Mouse (Mus musculus): Measurements from ENCODE around the gene Sema3f.

Sema3f gene

DNA sequence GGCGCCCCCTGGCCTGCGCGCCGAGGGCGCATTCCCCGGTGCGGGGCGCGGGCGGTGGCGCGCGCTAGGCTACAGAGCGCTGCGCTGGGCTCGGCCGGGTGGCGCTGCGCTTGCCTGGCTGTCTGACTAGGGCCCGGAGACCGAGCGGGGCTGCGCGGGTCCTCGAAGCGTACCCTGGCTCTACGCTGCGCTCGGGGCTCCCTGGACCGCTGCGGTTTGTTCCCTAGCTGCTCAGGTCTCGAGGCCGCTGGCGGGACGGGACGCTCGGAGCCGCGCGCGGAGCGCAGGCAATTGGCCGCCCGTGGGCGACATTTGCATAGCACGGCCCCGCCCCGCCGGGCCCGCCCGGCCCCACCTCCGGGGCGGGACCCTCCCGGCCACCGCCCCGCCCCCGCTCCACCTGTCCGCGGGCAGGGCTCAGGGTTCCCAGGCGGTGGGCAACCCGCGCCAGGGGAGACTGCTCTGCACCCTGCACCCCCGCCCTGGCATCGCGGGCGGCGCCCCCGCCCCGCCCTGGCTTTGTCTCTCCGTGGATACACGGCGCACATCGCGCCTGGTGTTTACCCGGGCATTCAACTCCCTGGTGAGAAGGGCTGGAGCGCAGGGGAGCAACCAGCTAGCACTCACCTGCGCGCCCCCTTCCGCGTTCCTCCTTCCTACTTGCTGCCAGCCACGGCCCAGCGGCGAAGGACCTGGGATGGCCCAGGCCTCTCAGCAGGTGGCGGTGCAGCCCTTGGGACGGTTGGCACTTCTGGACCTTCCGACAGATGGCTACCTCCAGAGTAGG, at the start of gene Sema3f:
Sema3f (minus strand) TSS at position 779 of the 787 bp plus-strand sequence.
- in situ Hi-C loops (cut with MboI, MseI) = no loop called here

DNA sequence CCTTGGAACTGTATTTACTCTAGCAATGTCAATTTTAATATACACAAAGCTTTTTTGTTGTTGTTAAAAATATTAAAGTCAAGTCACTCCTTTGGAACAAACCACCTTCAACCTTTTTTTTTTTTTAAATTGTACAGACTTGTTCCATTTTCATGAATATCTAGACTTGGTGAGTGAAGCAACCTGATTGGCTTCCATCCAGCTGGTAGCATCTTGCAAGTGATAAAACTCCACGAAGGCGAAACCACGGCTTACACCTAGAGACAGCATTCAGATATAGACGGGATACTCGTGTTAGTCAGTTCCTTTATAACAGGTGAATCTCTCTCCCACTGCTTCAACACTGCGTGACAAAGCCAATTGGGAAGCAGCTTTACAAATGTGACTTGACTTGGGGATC, 49.3 kb upstream of the Sema3f start:
- in situ Hi-C loops (cut with MboI, MseI) = no loop called here

DNA sequence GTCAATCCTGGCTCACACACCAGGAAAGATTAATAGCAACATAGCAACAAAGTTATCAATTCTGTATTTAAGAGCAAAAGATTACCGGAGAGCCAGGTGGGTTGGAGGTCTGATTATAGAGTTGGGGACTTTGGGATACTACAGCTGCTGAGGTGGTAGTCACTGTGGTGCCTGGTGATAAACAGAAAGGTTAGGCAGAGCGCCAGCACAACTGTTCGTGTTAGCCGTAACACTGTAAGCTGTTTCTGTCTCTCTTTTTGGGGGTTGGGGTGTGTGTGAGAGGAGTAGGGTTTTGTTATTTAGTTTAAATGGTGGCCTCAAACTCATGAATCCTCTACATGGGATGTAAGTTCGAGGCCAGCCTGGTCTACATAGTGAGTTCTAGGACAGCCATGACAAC, 40.1 kb upstream of the Sema3f start:
- in situ Hi-C loops (cut with MboI, MseI) = no loop called here

DNA sequence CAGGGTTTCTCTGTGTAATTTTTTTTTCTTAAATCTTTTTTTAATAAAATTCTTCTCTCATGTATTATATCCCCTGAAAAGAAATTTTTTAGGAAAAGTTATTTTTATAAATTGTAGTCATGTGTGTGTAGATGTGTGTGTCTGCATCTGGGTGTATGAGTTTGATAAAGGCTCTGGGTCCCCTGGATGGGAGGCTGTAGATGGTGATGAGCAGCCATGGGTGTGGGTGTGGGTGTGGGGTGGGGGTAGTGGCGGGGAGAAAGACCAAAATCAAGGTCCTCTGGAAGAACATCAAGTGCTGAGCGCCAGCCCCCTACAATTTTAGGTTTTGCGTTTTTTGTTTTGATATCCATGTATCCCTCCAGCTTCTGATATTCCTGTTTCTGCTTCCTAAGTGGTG, 37.8 kb upstream of the Sema3f start:
- in situ Hi-C loops (cut with MboI, MseI) = loop anchor here (10.0 kb wide), 2 partner anchors 797 to 873 kb away; no protein-coding TSS in a partner anchor

DNA sequence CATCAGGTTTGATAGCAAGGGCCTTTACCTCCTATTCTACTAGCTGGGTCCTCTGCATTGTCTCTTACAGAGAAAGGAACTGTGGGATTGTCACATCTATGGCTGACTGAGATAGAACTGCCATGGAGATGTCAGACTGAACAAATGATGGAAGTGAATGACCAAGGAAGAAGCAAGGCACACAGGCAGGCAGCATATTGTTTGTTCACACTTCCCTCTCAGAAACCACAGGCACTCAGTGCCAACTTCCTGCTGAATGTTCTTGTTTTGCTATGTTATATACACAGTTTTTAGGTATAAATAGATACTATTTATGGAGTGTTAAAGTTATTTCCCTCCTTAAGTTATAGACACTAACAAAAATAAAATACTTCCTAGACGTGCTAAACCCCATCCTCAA, 37.0 kb upstream of the Sema3f start:
- in situ Hi-C loops (cut with MboI, MseI) = loop anchor here (10.0 kb wide), 2 partner anchors 797 to 873 kb away; no protein-coding TSS in a partner anchor

DNA sequence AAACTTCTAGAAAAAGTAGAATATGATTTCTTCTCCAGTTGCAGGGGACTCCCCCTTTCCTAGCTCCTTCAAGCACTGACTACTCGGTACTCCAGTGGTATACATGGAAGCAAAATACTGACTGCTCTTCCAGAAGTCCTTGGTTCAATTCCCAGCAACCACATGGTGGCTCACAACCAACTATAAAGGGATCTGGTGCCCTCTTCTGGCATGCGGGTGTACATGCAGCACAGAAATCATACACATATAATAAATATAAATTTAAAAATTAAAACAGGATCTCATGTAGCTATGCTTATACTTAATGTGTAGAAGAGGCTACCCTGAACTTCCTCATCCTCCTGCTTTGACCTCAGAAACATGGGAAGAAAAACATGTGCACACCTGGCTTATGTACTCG, 36.4 kb upstream of the Sema3f start:
- in situ Hi-C loops (cut with MboI, MseI) = loop anchor here (10.0 kb wide), 2 partner anchors 798 to 872 kb away; no protein-coding TSS in a partner anchor

DNA sequence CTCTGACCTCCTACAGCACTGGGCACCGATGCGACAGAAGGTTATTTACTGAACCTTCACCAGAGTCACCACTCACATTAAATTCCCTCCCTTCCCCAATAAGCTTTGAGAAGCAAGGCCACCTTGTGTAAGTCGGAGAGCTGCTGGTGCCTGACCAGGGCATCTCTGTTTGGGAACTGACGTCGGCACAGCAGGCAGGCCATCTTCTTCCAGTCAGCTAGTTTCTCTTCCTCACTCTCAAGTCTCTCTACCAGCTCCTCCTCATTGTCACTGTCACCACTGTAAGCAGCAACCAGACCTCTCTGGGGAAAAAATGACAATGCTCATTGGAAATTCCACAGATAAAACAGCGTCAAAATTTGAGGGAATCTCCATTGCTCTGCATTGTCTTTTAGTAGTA, 33.8 kb upstream of the Sema3f start:
- in situ Hi-C loops (cut with MboI, MseI) = loop anchor here (10.0 kb wide), 2 partner anchors 801 to 869 kb away; no protein-coding TSS in a partner anchor

DNA sequence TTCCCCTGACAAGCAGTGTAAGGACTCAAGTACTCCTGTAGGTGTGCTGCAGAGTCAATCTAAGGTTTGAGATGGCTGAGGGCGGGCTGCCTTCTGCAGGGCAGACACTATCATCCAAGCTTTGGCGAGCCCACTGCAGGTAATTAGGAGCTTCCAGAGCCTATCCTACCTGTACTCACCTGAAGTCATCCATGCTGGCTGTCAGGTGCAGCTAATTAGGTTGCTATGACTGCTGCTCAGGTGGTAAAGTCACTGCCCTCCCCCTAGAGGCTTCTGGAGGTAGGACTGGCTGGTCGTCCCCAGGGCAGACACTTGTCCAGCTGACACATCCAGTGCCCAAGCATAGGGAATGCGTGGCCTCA, 28.5 kb upstream of the Sema3f start:
- in situ Hi-C loops (cut with MboI, MseI) = loop anchor here (5.0 kb wide), 1 partner anchor 52 kb away; no protein-coding TSS in a partner anchor

DNA sequence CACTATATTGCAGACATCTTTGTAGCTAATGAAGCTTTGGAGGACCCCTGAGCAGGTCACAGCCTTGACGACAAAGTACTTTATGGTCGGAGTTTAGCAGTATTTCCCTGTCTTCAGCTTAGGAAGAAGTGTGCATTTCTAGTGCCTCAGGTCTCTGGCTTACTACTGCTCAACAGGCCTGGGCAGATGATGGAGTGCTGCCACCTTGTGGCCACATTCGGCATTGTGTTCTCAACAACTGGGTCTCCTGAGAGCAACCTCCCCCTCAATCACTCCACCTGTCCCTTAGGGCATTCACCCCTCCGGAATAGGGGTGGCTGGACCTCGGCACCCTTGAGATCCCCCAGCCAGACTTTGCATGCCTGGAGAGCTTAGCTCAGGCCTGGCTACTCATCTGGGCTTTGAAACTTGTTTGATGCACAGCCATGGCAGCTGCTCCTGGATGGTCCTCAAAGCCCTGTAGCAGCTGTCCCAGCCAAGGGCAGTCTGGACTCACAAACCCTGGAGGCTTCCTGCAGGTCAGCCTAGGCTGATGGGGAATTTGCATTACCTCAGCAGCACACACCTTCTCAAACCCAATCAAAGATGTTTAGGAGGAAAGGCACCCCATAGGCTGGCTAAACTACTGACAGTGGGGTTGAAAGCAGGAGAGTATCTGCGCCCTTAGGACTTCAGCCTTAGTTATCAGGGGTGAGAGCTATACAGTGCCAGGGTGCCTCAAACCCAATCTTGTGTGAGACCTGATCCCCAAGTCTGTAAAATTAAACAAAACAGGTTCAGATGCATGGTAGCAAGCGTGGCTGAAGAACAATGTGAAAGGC, 28.0 kb upstream of the Sema3f start:
- in situ Hi-C loops (cut with MboI, MseI) = loop anchor here (5.0 kb wide), 1 partner anchor 51 kb away; no protein-coding TSS in a partner anchor

DNA sequence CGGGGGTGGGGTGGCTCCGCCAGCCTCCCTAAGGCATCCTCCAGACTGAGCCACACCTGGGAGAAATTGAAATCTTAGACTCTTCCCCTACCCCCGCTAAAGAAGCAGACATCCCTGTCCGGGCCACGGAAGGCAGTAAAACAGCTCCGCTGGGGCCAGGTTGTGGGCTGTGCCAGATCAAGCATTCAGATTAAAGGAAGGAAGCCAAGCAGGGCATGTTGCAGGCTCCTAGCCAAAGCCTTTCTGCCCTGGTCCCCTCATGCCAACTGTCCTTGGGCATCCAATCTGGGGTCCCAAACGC, 25.9 kb upstream of the Sema3f start:
- in situ Hi-C loops (cut with MboI, MseI) = loop anchor here (5.0 kb wide), 1 partner anchor 49 kb away; no protein-coding TSS in a partner anchor

DNA sequence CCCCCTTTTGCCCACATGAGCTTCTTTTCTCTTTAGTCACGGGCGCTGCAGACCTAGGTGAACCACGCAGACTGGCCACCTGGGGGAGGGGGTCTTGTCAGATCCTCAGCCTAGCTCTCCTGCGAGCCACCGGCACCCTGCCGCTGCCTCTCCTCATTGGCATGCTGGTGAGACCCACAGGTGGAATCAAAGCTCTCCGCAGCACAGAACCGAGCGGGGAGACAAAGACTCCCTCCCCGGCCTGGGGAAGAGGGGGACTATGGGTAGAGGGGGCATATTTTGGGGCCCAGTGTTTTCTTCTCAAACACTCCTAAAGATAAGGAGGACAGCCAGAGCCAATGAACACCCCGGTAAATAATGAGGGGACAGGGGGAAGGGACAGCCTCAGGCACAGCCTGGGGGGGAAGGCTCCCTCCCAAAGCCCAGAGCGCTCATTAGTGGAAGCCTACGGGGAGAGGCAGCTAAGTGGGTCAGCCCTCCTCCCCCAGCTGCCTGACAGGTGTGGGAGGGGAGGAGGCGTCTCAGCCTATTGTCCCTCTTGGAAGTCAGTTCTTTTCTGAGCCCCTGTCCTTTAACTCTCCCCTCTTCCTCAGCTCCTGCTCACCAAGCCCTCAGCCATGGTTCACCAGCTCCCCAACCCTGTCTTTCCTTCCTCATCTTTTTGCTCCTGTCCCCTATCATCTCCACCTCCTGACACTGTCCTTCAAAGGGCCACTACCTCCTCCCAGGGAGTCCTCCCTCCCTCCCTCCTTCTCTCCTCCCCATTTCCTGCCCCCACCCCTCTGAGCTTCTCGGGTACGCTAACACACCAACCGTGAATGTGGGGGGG, 25.3 kb upstream of the Sema3f start:
- in situ Hi-C loops (cut with MboI, MseI) = loop anchor here (5.0 kb wide), 1 partner anchor 48 kb away; no protein-coding TSS in a partner anchor

DNA sequence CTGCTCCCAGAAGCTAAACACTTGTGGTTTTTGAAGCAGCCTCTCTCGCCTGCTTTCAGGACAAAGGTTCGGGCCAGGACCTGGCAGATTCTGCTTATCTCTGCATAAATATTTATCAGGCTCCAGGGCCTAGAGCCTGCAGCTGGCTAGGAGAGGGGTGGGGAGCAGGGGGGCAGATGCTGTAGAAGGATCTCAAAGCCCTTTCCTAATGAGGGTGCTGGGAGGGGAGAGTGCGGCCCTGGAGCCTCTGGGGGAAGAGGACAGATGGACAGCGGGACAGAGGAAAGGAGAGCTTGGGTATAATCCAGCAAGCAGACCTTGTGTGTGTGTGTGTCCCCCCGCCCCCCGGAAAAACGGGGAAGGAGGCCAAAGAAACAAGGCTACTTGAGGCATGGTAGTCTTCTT, 24.3 kb upstream of the Sema3f start:
- in situ Hi-C loops (cut with MboI, MseI) = no loop called here

DNA sequence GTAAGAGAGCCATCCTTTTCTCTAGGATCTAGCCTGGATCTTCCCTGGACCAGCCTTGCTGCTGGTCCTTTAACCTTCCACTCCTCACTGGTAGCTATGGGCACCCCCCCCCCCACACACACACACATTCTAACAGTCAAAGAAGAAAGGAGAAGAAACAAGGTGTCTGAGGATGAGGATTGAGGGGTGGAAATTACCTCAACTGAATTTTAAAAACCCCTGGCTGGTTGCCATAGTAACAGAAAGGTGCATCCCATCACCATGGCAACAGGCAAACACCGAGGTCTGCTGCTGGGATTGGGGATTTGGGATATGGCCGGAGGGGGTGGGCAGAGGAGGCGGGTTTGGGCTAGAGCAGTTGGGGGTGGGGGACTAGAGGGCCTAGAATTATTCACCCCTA, 19.4 kb upstream of the Sema3f start:
- in situ Hi-C loops (cut with MboI, MseI) = no loop called here

DNA sequence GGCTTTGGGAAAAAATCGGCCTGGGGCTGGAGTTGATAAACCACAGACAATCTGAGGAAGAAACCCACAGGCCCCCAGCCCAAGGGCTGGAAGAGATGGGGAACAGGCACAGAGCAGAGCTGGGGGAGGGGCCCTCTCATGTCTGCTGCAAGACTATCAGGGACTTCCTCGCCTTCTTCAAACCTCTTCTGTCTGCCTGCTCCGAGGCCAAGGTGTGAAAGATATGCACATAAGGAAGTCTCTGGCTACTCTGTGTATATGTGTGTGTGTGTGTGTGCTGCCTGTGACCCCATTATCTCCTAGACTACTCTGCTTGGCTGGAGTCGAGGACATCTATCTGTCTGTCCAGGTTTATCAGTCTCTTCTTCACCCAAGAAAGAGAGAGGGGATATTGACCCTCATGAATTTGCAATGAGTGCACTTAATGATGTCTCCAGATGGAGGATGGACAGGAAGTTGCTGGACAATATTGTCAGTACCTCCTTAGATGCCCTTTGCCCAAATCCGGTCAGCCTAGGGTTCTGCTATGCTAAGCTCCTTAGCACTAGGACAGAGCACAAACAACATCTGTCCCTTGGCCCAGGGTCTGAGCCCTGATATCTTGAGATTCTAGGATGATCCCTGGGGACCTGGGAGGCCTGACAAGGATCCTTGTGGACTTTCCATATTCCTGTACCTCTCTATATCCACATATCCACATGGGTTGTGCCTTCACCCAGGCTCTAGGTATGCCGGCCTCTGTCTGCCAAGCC, 18.8 kb upstream of the Sema3f start:
- in situ Hi-C loops (cut with MboI, MseI) = no loop called here

DNA sequence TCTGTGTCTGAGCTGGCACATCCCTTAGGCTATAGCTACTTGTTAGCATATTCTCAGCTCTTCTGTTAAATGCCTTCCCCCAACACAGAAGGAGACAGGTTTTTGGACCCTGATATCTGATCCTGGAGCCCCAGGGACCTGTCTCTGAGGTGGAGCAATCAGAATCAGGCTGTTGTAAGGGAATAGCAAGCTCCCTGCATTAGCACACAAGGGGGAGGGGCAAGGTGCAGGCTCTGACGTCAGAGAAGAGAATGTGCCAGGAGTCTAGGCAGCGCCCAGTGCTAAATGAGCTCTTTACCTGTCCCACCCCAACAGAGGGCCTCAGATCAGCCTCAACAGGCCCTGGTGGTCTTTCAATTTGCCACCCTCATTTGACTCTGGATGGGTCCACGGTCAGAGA, 16.8 kb upstream of the Sema3f start:
- in situ Hi-C loops (cut with MboI, MseI) = no loop called here

DNA sequence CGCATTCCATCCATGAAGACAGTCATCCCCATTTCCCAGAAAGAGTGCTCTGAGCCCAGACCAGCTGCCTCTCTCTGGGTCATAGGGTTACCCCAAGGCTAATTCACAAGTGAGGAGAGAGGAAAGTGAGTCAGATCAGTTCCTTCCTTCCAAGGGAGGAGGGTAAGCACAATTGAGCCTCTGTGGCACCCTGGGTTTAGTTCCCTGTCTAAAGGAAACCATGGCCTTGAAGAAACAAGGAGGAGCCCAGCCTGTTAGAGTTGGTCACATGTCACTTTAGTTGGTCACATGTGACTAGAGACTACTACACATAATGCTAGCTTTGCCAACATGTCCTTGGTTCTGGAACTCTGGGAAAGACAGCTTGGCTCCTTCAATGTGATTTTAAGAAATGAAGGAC, 14.5 kb upstream of the Sema3f start:
- in situ Hi-C loops (cut with MboI, MseI) = no loop called here

DNA sequence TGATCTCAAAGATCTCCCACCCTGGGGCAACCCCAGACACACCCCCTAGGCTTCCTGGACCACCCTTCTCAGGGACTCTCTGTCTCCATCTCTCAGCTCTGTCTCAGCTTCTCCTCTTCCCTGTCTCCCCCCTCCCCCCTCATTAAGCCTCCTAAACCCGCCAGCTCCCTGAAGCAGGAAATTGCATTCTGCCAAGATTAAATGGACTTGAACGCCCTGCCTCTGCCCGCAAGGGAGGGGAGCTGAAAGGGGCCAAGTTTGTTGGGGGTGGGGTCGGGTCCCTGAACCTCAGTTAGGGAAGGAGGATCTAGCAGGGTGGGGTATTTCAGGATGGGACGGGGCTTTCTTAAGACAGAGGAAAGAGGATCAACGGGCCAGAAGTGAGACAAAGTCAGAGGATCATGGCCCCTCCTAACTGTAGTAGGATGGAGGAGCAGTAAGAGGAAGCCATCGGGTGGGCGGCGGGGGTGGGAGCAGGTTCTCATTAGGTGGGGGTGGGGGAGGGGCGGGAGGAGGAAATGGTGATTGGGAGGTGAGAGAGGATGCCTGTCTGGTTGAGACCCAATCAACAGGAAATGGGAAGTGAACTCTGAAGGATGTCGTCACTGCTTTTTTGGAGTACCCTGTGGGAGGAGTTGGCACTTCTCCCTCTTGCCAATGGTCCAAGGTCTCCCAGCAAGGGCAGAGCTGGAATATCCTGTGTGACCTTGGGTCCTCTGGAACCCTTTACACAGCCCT, 13.7 kb upstream of the Sema3f start:
- in situ Hi-C loops (cut with MboI, MseI) = no loop called here

DNA sequence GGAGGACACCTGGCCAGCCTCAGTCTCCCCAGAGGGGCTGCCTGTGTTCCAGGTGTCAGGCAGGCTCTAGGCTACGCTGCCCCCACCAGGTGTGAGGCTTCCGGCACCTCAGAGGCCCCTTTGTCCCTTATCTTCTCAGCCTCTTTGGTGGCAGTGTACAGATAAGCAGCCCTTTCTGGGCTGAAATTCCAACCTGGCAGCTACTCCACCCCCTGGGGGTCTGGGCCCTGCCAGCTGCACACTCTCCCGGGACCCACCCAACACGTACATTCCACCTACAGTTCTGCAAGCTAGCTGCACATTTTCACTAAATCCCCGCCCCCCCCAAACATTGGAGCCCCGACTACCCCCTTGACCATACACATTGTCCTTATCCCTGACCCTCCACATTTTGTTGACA, 13.0 kb upstream of the Sema3f start:
- in situ Hi-C loops (cut with MboI, MseI) = no loop called here

DNA sequence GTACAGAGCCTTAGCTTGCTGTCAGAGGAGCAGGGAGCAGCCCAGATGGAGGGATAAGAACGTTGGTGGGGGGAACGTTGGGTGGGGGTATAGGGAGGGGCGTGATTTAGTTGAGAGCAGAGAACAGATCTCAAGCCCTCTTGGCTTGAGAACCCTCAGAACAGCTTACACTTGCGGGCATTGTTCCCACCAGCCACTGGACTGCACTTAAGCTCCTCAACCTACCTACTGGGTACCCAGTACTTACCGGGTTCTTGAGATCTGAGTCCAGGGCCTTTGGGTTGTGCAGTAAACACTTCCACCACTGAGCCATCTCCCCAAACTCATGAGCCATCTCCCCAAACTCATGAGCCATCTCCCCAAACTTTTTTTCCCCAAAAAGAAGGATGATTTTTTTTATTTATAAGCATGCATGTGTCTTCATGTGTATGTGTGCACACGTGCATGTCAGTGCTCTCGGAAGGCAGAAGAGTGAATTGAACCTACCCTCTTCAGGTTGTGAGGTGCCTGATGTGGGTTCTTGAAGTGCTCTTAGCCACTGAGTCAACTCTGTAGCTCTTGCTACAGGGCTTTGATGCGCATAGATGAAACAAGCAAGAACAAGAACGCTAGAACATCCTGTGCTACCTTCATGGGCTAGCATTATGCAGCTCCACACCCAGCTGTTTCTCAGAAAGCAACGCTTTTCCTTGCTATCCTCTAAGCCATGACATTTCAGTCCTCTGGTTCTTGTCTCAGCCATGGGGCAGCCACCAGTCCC, 8.7 kb upstream of the Sema3f start:
- in situ Hi-C loops (cut with MboI, MseI) = no loop called here

DNA sequence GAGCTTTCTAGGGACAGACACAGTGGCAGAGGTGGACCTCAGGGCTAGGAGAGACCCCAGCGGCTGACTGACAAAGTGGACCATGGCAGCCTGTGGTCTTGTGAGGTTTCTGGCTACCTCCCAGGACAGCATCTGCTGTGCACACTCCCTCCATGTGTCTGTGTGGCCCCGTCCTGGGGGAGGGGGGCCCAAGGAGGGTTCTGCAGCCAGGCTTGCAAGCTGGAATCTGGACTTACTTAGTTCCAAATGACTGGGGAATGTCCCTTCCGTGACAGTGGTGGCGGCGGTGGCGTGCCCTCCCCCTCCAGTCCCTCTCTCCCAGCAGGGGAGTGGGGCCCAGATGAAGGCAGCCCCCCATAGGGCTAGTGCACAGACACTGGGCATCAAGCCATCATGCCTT, 6.7 kb upstream of the Sema3f start:
- in situ Hi-C loops (cut with MboI, MseI) = no loop called here

Measured in regulatory T cell (primary cell).